Mouse (Mus musculus): ENCODE data around the gene Csf3.
"Not testable (repeated sequence)": the region's sequence is repeated elsewhere in the genome, so short reads cannot be mapped to it uniquely, and the experiment has no call there.

Csf3 gene

GRCm38 (mm10) chr11:98730727-98731126 is 29.7 kb downstream of the Csf3 start:
- DNase-seq (ENCODE audit: low read depth) = no peak

- DNase-seq (ENCODE audit: low read depth) = no peak
Observed at GRCm38 (mm10) chr11:98731134-98731533, 30.1 kb downstream of the Csf3 start.

- no peak for DNase-seq (ENCODE audit: low read depth)
Observed at GRCm38 (mm10) chr11:98734020-98734419, 33.0 kb downstream of the Csf3 start.

GRCm38 (mm10) chr11:98735111-98735510 is 34.0 kb downstream of the Csf3 start:
- no peak for DNase-seq (ENCODE audit: low read depth)

- DNase-seq (ENCODE audit: low read depth) = no peak
Observed at GRCm38 (mm10) chr11:98736176-98736575, 35.1 kb downstream of the Csf3 start.

GRCm38 (mm10) chr11:98737220-98737619 is 36.2 kb downstream of the Csf3 start:
- not testable (repeated sequence) for DNase-seq (ENCODE audit: low read depth)

- DNase-seq (ENCODE audit: low read depth) = no peak
Observed at GRCm38 (mm10) chr11:98738428-98738911, 37.4 kb downstream of the Csf3 start.

GRCm38 (mm10) chr11:98738925-98739324 is 37.9 kb downstream of the Csf3 start:
- no peak for DNase-seq (ENCODE audit: low read depth)

- DNase-seq (ENCODE audit: low read depth) = no peak
Observed at GRCm38 (mm10) chr11:98740026-98740392, 38.9 kb downstream of the Csf3 start.

GRCm38 (mm10) chr11:98740393-98741050 is 39.5 kb downstream of the Csf3 start, which contains the start of gene Thra:
Gene Thra (plus strand): TSS chr11:98740638.
- DNase-seq (ENCODE audit: low read depth) = peak; percentile 72

- no peak for DNase-seq (ENCODE audit: low read depth)
Observed at GRCm38 (mm10) chr11:98741051-98741620, 40.1 kb downstream of the Csf3 start.

GRCm38 (mm10) chr11:98741622-98742396 is 40.7 kb downstream of the Csf3 start:
- no peak for DNase-seq (ENCODE audit: low read depth)

GRCm38 (mm10) chr11:98742397-98743291 is 41.6 kb downstream of the Csf3 start:
- no peak for DNase-seq (ENCODE audit: low read depth)

- DNase-seq (ENCODE audit: low read depth) = no peak
Observed at GRCm38 (mm10) chr11:98743655-98744345, 42.7 kb downstream of the Csf3 start.

- no peak for DNase-seq (ENCODE audit: low read depth)
Observed at GRCm38 (mm10) chr11:98744456-98745019, 43.5 kb downstream of the Csf3 start.

- no peak for DNase-seq (ENCODE audit: low read depth)
Observed at GRCm38 (mm10) chr11:98745932-98746853, 45.1 kb downstream of the Csf3 start.

- DNase-seq (ENCODE audit: low read depth) = peak; percentile 74
Observed at GRCm38 (mm10) chr11:98746855-98747693, 46.0 kb downstream of the Csf3 start.

GRCm38 (mm10) chr11:98747804-98748505 is 46.9 kb downstream of the Csf3 start:
- DNase-seq (ENCODE audit: low read depth) = no peak

Measured in c-Kit-positive CD71-positive TER-119-negative erythroid progenitor cells, embryonic 14.5 days (primary cell).